Mouse (Mus musculus) left cerebral cortex, adult 18-20 months (tissue): ENCODE data around the gene Qser1. TPM values are rescaled to one million over a fixed set of nuclear protein-coding genes. Genes with fewer than 3 reads are reported as not detected.
A peak's percentile ranks its signal among the peaks of the same experiment; 100 is the strongest.
"Not testable (repeated sequence)": the region's sequence is repeated elsewhere in the genome, so short reads cannot be mapped to it uniquely, and the experiment has no call there.

Experiments
- DNase-seq, 2 experiments: peaks; one replicate each; pipeline ENCODE4 v3.0.0; 2021 to 2022; ENCODE audit warnings: low spot score in 2 of 2, mixed read lengths in 1 of 2
- total RNA-seq, 2 experiments: library from RNA; stranded (reverse); gene quantifications; 2 replicates each; pipeline ENCODE4 v1.2.3; 2021

The Qser1 gene
- total RNA-seq, 2 experiments from 2014 or later: 9.0 to 9.5 TPM

DNA sequence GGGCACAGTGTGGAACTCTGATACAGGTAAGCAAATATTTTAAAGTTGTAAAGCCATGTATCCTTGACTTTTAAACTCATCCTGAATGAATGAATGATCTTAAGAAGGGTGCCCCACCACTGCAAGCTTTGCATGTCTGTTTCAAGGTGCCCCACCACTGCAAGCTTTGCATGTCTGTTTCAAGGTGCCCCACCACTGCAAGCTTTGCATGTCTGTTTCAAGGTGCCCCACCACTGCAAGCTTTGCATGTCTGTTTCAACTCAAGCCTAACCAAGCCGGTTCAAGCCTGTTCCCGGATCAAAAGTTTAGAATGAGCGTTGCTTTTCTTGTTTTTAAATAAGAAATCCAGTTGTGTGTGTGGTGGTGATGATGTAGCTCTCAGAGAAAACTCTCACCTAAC, 2.2 kb upstream of the Qser1 start:
- not testable (repeated sequence) for DNase-seq

GRCm38 (mm10) chr2:104817555-104818330, 1.2 kb upstream of the Qser1 start:
- no peak for DNase-seq

GRCm38 (mm10) chr2:104816866-104817439, 393 bp upstream of the Qser1 start:
- peak; percentile 85 to 89 for DNase-seq

DNA sequence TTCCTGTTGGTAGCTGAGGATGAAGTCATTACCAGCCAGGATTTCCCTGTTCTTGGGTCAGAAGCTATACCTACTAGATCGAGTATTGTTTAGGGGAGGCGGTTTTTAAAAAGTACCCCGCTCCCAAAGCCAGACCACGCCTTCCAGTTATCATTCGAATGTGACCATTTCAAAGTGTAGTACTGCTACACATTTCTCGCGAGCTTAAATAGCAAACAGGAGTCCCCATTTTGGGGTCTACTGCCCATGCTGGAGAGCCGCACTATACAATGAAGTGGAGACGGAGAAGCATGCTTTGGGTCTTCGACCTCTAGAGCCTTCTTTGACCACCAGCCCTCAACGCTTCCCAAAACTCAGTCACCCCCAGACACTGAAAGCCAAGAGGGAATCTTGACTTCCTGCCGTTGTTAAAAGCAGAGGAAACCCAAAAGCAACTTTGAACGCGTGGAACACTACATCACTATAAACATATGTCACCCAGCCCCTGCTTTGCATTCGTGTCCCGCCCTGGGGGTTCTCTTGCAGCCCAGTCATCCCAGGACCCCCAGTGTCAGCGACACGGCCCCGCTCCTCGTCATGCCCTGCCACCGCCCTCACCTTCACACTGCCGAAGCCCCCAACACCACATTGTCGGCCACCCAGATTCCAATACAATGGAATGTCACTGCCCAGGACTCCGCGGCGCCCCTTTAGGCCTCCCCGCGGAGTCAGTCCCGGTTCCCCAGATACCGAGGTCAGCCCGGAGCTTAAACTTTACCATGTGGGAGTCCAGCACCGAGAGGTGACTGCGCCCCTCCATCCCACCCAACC, 794 bp downstream of the Qser1 start:
- peak; percentile 7 to 27 for DNase-seq

GRCm38 (mm10) chr2:104814181-104814951, 2.2 kb downstream of the Qser1 start:
- DNase-seq: no peak

GRCm38 (mm10) chr2:104805435-104805834, 11.1 kb downstream of the Qser1 start:
- DNase-seq: no peak

- no peak for DNase-seq
These were observed 41.8 kb downstream of the Qser1 start for GRCm38 (mm10) chr2:104774763-104775162.

DNA sequence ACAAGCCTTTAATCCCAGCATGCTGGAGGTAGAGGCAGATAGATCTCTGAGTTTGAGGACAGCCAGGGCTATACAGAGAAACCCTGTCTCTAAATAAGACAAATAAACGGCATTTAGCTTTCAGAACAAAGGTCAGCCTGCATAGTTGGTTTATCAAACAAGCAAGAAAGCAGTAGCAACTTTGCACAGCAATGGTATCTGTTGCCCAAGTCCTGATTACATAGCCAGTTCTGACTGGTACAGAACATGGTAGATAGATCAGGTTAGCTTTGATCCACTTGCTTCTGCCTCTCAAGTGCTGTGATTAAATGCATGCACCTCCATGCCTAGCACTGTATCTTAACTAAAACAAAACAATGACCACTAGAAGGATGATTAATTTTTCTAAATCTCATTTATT, 47.9 kb downstream of the Qser1 start:
- DNase-seq: no peak

- DNase-seq: no peak
These were observed 52.5 kb downstream of the Qser1 start for GRCm38 (mm10) chr2:104764018-104764417.

DNA sequence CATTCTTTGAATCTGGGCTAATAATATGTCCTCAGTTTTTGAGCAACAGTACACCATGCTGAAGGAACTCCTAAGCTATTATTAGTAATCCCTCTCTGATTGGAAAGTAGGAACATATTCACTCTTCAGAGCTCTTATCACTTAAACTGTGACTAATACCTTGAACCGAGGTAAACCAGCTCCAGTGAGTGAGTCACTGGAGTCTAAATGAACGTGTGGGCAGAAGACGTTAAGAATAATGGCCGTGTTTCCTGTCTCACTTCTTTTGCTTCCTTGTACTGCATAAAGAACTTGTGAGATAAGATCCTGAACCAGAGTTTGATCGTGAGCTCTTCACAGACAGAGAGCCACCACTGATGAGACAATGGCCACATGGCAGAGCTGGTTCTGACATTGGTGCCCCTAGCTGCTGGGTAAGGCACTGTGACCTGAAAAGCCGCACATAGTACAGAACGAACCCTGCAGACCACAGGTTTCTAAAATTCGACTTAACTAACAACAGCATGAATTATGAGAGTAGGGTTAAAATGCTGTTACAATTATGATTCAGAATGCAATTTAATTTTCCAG, 53.3 kb downstream of the Qser1 start:
- DNase-seq: no peak

- no peak for DNase-seq
These were observed 65.9 kb downstream of the Qser1 start for GRCm38 (mm10) chr2:104750611-104751010.

DNA sequence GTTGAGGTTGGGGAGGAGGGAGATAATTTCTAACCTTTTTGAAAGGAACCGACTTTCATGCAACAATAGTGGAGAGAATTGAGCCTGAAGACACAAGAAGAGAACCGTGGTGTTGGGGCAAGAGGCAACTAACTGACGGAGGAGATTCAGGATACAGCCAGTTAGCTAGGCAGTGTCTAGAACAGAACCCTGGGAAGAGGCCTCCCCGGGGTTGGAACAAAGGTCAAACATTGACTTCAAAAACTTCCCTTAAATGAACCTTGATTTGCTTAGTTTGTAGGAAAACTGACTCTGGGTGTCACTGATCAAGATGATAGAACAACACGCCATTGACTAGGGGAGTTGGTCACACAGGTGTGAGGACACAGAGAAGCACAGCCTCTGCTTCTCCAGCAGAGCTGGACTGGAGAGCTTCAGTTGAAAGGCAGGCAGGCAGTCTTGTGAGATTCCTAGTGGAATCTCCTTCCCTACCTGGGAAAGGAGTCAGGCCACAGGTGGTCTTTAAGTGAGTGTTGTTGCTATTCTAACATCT, 67.8 kb downstream of the Qser1 start:
- DNase-seq: no peak

DNA sequence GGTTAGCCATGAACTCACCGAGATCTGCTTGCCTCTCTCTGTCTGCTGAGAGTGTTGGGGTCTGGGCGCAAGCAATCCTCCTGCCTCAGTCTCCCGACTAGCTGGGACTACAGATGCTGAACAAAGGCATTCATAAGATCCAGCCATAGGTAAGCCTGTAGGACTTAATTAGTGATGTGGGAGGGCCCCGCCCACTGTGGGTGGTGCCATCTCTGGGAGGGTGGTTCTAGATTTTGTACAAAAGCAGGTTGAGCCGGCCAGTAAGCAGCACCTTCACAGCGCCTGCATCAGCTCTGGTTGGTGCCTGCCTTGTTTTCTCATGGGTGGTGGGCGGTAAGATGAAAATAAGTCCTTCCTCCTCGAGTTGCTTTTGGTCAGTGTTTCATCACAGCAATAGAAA, 70.3 kb downstream of the Qser1 start:
- no peak for DNase-seq

- no peak for DNase-seq
These were observed 72.6 kb downstream of the Qser1 start for GRCm38 (mm10) chr2:104743971-104744370.

GRCm38 (mm10) chr2:104743160-104743559, 73.4 kb downstream of the Qser1 start:
- DNase-seq: no peak

GRCm38 (mm10) chr2:104742741-104743064, 73.9 kb downstream of the Qser1 start, which contains the start of gene Depdc7:
TSS of gene Depdc7 (minus strand) at chr2:104742878.
- peak; percentile 76 to 86 for DNase-seq

GRCm38 (mm10) chr2:104741896-104742740, 74.4 kb downstream of the Qser1 start:
- no peak for DNase-seq

DNA sequence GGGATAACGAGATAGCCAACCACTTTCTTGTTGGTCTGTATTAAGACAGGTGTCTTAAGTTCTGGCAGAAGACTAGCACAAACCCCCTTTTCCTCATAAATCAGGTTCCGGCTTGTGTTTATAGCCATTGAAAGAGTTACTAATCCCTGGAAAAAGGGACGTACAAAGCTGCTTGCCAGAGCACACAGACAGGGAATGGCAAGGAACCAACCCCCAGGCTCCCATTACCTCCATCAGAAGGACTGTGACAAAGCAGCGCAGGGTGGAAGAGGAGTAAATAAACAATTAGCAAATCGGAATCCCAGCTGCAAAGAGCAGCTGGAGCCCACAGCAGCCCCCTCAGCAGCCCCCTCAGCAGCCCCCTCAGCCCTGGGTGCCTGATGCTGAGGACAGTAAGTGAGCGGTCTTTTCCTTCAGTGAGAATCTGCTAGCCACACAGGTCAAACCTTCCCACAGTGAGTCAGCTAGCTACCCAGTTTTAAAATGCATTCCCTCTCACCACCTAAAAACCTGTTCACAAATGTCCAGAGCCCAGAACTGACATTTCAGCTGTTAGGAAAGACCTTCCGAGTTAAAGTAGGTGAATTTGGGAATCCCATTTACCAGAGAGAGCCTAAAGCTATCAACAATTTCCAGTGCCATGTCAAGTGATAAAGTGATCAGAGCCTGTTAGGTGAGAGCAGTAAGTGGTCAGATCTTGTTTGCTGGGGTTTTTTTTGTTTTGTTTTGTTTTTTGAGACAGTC, 75.4 kb downstream of the Qser1 start:
- DNase-seq: no peak
